Mouse (Mus musculus): ENCODE measurements around the gene Tldc2.

Gene Tldc2

GRCm38 (mm10) chr2:157060037-157060436 is 26.8 kb upstream of the Tldc2 start:
- peak in 1 of 2 experiments; percentile 20 for DNase-seq (ENCODE audit: inconsistent age in 2 of 2, low spot score in 1 of 2)

- DNase-seq (ENCODE audit: inconsistent age in 2 of 2, low spot score in 1 of 2), result no peak
These were observed 26.1 kb upstream of the Tldc2 start for GRCm38 (mm10) chr2:157060557-157061305.

GRCm38 (mm10) chr2:157063241-157063700 is 23.6 kb upstream of the Tldc2 start:
- peak; percentile 45 to 63 for DNase-seq (ENCODE audit: inconsistent age in 2 of 2, low spot score in 1 of 2)

GRCm38 (mm10) chr2:157064136-157064535 is 22.7 kb upstream of the Tldc2 start:
- peak; percentile 22 to 48 for DNase-seq (ENCODE audit: inconsistent age in 2 of 2, low spot score in 1 of 2)

- peak; percentile 77 to 78 for DNase-seq (ENCODE audit: inconsistent age in 2 of 2, low spot score in 1 of 2)
These were observed 21.6 kb upstream of the Tldc2 start for GRCm38 (mm10) chr2:157064978-157065878.

GRCm38 (mm10) chr2:157065879-157066226 is 21.0 kb upstream of the Tldc2 start:
- DNase-seq (ENCODE audit: inconsistent age in 2 of 2, low spot score in 1 of 2), result peak; percentile 39 to 68

GRCm38 (mm10) chr2:157066731-157067430 is 20.0 kb upstream of the Tldc2 start:
- DNase-seq (ENCODE audit: inconsistent age in 2 of 2, low spot score in 1 of 2), result peak; percentile 18 to 33

GRCm38 (mm10) chr2:157068701-157069354 is 18.0 kb upstream of the Tldc2 start:
- peak; percentile 34 to 47 for DNase-seq (ENCODE audit: inconsistent age in 2 of 2, low spot score in 1 of 2)

GRCm38 (mm10) chr2:157069355-157069735 is 17.5 kb upstream of the Tldc2 start:
- DNase-seq (ENCODE audit: inconsistent age in 2 of 2, low spot score in 1 of 2), result no peak

GRCm38 (mm10) chr2:157069755-157070315 is 17.0 kb upstream of the Tldc2 start:
- peak; percentile 28 to 69 for DNase-seq (ENCODE audit: inconsistent age in 2 of 2, low spot score in 1 of 2)

- peak; percentile 82 to 90 for DNase-seq (ENCODE audit: inconsistent age in 2 of 2, low spot score in 1 of 2)
These were observed 16.5 kb upstream of the Tldc2 start for GRCm38 (mm10) chr2:157070365-157070764.

GRCm38 (mm10) chr2:157071556-157071955 is 15.3 kb upstream of the Tldc2 start:
- peak; percentile 92 to 95 for DNase-seq (ENCODE audit: inconsistent age in 2 of 2, low spot score in 1 of 2)

- peak; percentile 34 to 66 for DNase-seq (ENCODE audit: inconsistent age in 2 of 2, low spot score in 1 of 2)
These were observed 14.4 kb upstream of the Tldc2 start for GRCm38 (mm10) chr2:157072316-157072990.

- DNase-seq (ENCODE audit: inconsistent age in 2 of 2, low spot score in 1 of 2), result peak; percentile 26
These were observed 13.3 kb upstream of the Tldc2 start for GRCm38 (mm10) chr2:157073378-157074052.

GRCm38 (mm10) chr2:157074186-157074724 is 12.6 kb upstream of the Tldc2 start:
- peak; percentile 82 to 84 for DNase-seq (ENCODE audit: inconsistent age in 2 of 2, low spot score in 1 of 2)

GRCm38 (mm10) chr2:157074772-157075171 is 12.1 kb upstream of the Tldc2 start:
- DNase-seq (ENCODE audit: inconsistent age in 2 of 2, low spot score in 1 of 2), result peak in 1 of 2 experiments; percentile 26

GRCm38 (mm10) chr2:157075226-157075625 is 11.6 kb upstream of the Tldc2 start:
- peak in 1 of 2 experiments; percentile 47 for DNase-seq (ENCODE audit: inconsistent age in 2 of 2, low spot score in 1 of 2)

GRCm38 (mm10) chr2:157075685-157076084 is 11.2 kb upstream of the Tldc2 start:
- DNase-seq (ENCODE audit: inconsistent age in 2 of 2, low spot score in 1 of 2), result peak; percentile 33 to 71

- DNase-seq (ENCODE audit: inconsistent age in 2 of 2, low spot score in 1 of 2), result peak in 1 of 2 experiments; percentile 43
These were observed 10.3 kb upstream of the Tldc2 start for GRCm38 (mm10) chr2:157076585-157076984.

Data from adrenal gland, adult (tissue).